Mouse (Mus musculus): ENCODE measurements around the gene Cdk18. TPM values are rescaled to one million over a fixed set of nuclear protein-coding genes. Genes with fewer than 3 reads are reported as not detected.

Cdk18 gene
- polyA plus RNA-seq, 1 experiment from 2014 or later: 1.3 TPM

- Histone ChIP-seq H3K9me3 (replicated peaks) (no peaks in the 10 kb centered on the region), H3K4me2 (no peak overlapping the region)
Observed at GRCm38 (mm10) chr1:132159681-132160080, 20.2 kb upstream of the Cdk18 start.

GRCm38 (mm10) chr1:132158741-132159140 is 19.3 kb upstream of the Cdk18 start:
- Histone ChIP-seq H3K9ac (no peak overlapping the region), H3K27me3 (peaks cover 50% of the 10 kb centered on the region), H3K4me3 (replicated peaks) (no peak overlapping the region), H3K27ac (replicated peaks) (no peak overlapping the region), H3K4me1 (replicated peaks) (no peaks in the 10 kb centered on the region), H3K36me3 (replicated peaks) (no peaks in the 10 kb centered on the region), H3K9me3 (replicated peaks) (no peaks in the 10 kb centered on the region), H3K4me2 (no peak overlapping the region)
- ATAC-seq (ENCODE audit: insufficient read depth): no peak
- WGBS (ENCODE audit: insufficient replicate concordance): 14% methylated on average over 2 of the region's 2 CpGs

More at GRCm38 (mm10) chr1:132159681-132160080, 20.2 kb upstream of the Cdk18 start:
- peaks cover 56% of the 10 kb centered on the region for H3K27me3 ChIP-seq
- no peak for ATAC-seq (ENCODE audit: insufficient read depth)
- no peak overlapping the region for H3K27ac ChIP-seq (replicated peaks)
- no peaks in the 10 kb centered on the region for H3K36me3 ChIP-seq (replicated peaks)
- WGBS (ENCODE audit: insufficient replicate concordance): 48% methylated on average over 4 of the region's 4 CpGs
- no peak overlapping the region for H3K4me3 ChIP-seq (replicated peaks)
- no peaks in the 10 kb centered on the region for H3K4me1 ChIP-seq (replicated peaks)
- no peak overlapping the region for H3K9ac ChIP-seq

- ATAC-seq (ENCODE audit: insufficient read depth): no peak
- Histone ChIP-seq H3K4me2 (no peak overlapping the region), H3K27me3 (peaks cover 41% of the 10 kb centered on the region), H3K36me3 (replicated peaks) (no peaks in the 10 kb centered on the region), H3K4me1 (replicated peaks) (no peaks in the 10 kb centered on the region), H3K27ac (replicated peaks) (no peak overlapping the region), H3K4me3 (replicated peaks) (no peak overlapping the region), H3K9ac (no peak overlapping the region), H3K9me3 (replicated peaks) (no peaks in the 10 kb centered on the region)
- 36% methylated on average over 7 of the region's 7 CpGs for WGBS (ENCODE audit: insufficient replicate concordance)
Observed at GRCm38 (mm10) chr1:132157808-132158207, 18.3 kb upstream of the Cdk18 start.

- no peak for ATAC-seq (ENCODE audit: insufficient read depth)
- Histone ChIP-seq H3K4me1 (replicated peaks) (no peaks in the 10 kb centered on the region), H3K27me3 (peaks cover 41% of the 10 kb centered on the region), H3K36me3 (replicated peaks) (no peaks in the 10 kb centered on the region), H3K4me3 (replicated peaks) (no peak overlapping the region), H3K9ac (no peak overlapping the region), H3K4me2 (no peak overlapping the region), H3K27ac (replicated peaks) (no peak overlapping the region), H3K9me3 (replicated peaks) (no peaks in the 10 kb centered on the region)
- WGBS (ENCODE audit: insufficient replicate concordance): 21% methylated on average over 14 of the region's 14 CpGs
Observed at GRCm38 (mm10) chr1:132157016-132157781, 17.7 kb upstream of the Cdk18 start.

GRCm38 (mm10) chr1:132155737-132156136 is 16.3 kb upstream of the Cdk18 start:
- WGBS (ENCODE audit: insufficient replicate concordance): 11% methylated on average over 6 of the region's 6 CpGs
- H3K4me3 ChIP-seq (replicated peaks): no peak overlapping the region
- peak overlapping the region; percentile 27; the same call in 1 of the 2 replicates for H3K4me2 ChIP-seq

GRCm38 (mm10) chr1:132153691-132154090 is 14.2 kb upstream of the Cdk18 start:
- H3K9me3 ChIP-seq (replicated peaks): no peaks in the 10 kb centered on the region
- H3K4me2 ChIP-seq: no peak overlapping the region
- peaks cover 15% of the 10 kb centered on the region for H3K27me3 ChIP-seq
- H3K4me1 ChIP-seq (replicated peaks): no peaks in the 10 kb centered on the region
- no peak overlapping the region for H3K27ac ChIP-seq (replicated peaks)
- no peak overlapping the region for H3K4me3 ChIP-seq (replicated peaks)
- WGBS (ENCODE audit: insufficient replicate concordance): 45% methylated on average over 8 of the region's 8 CpGs
- H3K9ac ChIP-seq: no peak overlapping the region
- H3K36me3 ChIP-seq (replicated peaks): no peaks in the 10 kb centered on the region
- no peak for ATAC-seq (ENCODE audit: insufficient read depth)

More at GRCm38 (mm10) chr1:132155737-132156136, 16.3 kb upstream of the Cdk18 start:
- Histone ChIP-seq H3K36me3 (replicated peaks) (no peaks in the 10 kb centered on the region), H3K9ac (no peak overlapping the region), H3K27ac (replicated peaks) (no peak overlapping the region), H3K27me3 (peaks cover 31% of the 10 kb centered on the region), H3K9me3 (replicated peaks) (no peaks in the 10 kb centered on the region), H3K4me1 (replicated peaks) (no peaks in the 10 kb centered on the region)
- ATAC-seq (ENCODE audit: insufficient read depth): no peak

- no peaks in the 10 kb centered on the region for H3K9me3 ChIP-seq (replicated peaks)
- no peak overlapping the region for H3K4me3 ChIP-seq (replicated peaks)
- no peaks in the 10 kb centered on the region for H3K36me3 ChIP-seq (replicated peaks)
- H3K4me2 ChIP-seq: no peak overlapping the region
- no peak overlapping the region for H3K27ac ChIP-seq (replicated peaks)
- no peak for ATAC-seq (ENCODE audit: insufficient read depth)
- H3K4me1 ChIP-seq (replicated peaks): no peaks in the 10 kb centered on the region
- 54% methylated on average over 15 of the region's 15 CpGs for WGBS (ENCODE audit: insufficient replicate concordance)
- H3K9ac ChIP-seq: no peak overlapping the region
- H3K27me3 ChIP-seq: peaks cover 10% of the 10 kb centered on the region
Observed at GRCm38 (mm10) chr1:132153086-132153690, 13.7 kb upstream of the Cdk18 start.

GRCm38 (mm10) chr1:132151908-132152307 is 12.4 kb upstream of the Cdk18 start:
- no peaks in the 10 kb centered on the region for H3K4me1 ChIP-seq (replicated peaks)
- H3K4me3 ChIP-seq (replicated peaks): no peak overlapping the region
- no peaks in the 10 kb centered on the region for H3K9me3 ChIP-seq (replicated peaks)
- no peaks in the 10 kb centered on the region for H3K36me3 ChIP-seq (replicated peaks)
- H3K27ac ChIP-seq (replicated peaks): no peak overlapping the region
- H3K9ac ChIP-seq: no peak overlapping the region
- no peaks in the 10 kb centered on the region for H3K27me3 ChIP-seq
- H3K4me2 ChIP-seq: no peak overlapping the region
- 59% methylated on average over 2 of the region's 2 CpGs for WGBS (ENCODE audit: insufficient replicate concordance)
- no peak for ATAC-seq (ENCODE audit: insufficient read depth)

GRCm38 (mm10) chr1:132150817-132151601 is 11.5 kb upstream of the Cdk18 start:
- Histone ChIP-seq H3K27me3 (no peaks in the 10 kb centered on the region), H3K9me3 (replicated peaks) (no peaks in the 10 kb centered on the region), H3K4me3 (replicated peaks) (no peak overlapping the region), H3K4me2 (no peak overlapping the region), H3K36me3 (replicated peaks) (no peaks in the 10 kb centered on the region), H3K9ac (no peak overlapping the region), H3K27ac (replicated peaks) (no peak overlapping the region), H3K4me1 (replicated peaks) (no peaks in the 10 kb centered on the region)
- ATAC-seq (ENCODE audit: insufficient read depth): no peak
- 58% methylated on average over 15 of the region's 15 CpGs for WGBS (ENCODE audit: insufficient replicate concordance)

GRCm38 (mm10) chr1:132150171-132150570 is 10.7 kb upstream of the Cdk18 start:
- peak; percentile 18; the same call in 1 of the 2 replicates for ATAC-seq (ENCODE audit: insufficient read depth)
- no peaks in the 10 kb centered on the region for H3K36me3 ChIP-seq (replicated peaks)
- no peak overlapping the region for H3K4me3 ChIP-seq (replicated peaks)
- H3K4me1 ChIP-seq (replicated peaks): no peaks in the 10 kb centered on the region
- H3K9ac ChIP-seq: no peak overlapping the region
- no peaks in the 10 kb centered on the region for H3K9me3 ChIP-seq (replicated peaks)
- no peak overlapping the region for H3K4me2 ChIP-seq
- no peaks in the 10 kb centered on the region for H3K27me3 ChIP-seq
- 18% methylated on average over 1 of the region's 1 CpGs for WGBS (ENCODE audit: insufficient replicate concordance)
- no peak overlapping the region for H3K27ac ChIP-seq (replicated peaks)

- Histone ChIP-seq H3K4me1 (replicated peaks) (no peaks in the 10 kb centered on the region), H3K9ac (no peak overlapping the region), H3K4me2 (no peak overlapping the region), H3K36me3 (replicated peaks) (no peaks in the 10 kb centered on the region), H3K9me3 (replicated peaks) (no peaks in the 10 kb centered on the region), H3K27ac (replicated peaks) (no peak overlapping the region), H3K4me3 (replicated peaks) (no peak overlapping the region), H3K27me3 (no peaks in the 10 kb centered on the region)
- ATAC-seq (ENCODE audit: insufficient read depth): no peak
- 35% methylated on average over 2 of the region's 2 CpGs for WGBS (ENCODE audit: insufficient replicate concordance)
Observed at GRCm38 (mm10) chr1:132149410-132149809, 9.9 kb upstream of the Cdk18 start.
